Mouse (Mus musculus) lung, adult 2 months (tissue): ENCODE measurements around the gene Wwox.

ENCODE experiments used
- CTCF ChIP-seq: fragments of 200-500 bp; IDR thresholded peaks from 2 replicates; pipeline ENCODE4 v1.5.1; 2011; ENCODE audit warnings: mild to moderate bottlenecking, low read length, control low read depth; ENCODE audit not compliant: insufficient read depth
- POLR2A ChIP-seq: fragments of 200-500 bp; IDR thresholded peaks from 2 replicates; pipeline ENCODE4 v1.6.1; 2011; ENCODE audit warnings: low read depth, mild to moderate bottlenecking, control low read depth, low read length, borderline replicate concordance; ENCODE audit errors: extremely low read depth

GRCm38 (mm10) chr8:114593424-114594157 lies 154.1 kb downstream of the Wwox start:
- TF ChIP-seq POLR2A (no peak), CTCF (no peak)
